Mouse (Mus musculus): ENCODE measurements around the gene 9630041A04Rik.

Gene 9630041A04Rik

DNA sequence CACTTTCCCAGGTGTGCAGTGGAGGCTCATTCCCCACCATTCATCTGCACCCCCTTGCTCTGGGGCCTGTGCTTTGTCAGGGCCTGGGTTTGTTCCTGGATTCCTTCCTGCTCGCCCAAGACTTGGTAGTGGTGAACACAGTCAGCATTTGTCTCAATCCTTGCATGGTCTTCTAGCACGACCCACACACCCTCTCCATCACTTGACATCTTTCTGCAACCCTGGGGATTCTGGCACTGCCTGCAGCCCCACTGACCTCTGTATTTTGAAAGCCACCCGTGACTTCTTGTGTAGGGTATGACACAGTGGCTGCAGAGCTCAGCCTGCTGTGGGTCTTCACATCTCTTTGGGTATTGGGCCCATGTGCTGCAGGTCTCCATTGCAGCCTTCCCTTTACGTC is 57.1 kb downstream of the 9630041A04Rik start:
- no peak for DNase-seq (ENCODE audit: low spot score in 2 of 2)

DNA sequence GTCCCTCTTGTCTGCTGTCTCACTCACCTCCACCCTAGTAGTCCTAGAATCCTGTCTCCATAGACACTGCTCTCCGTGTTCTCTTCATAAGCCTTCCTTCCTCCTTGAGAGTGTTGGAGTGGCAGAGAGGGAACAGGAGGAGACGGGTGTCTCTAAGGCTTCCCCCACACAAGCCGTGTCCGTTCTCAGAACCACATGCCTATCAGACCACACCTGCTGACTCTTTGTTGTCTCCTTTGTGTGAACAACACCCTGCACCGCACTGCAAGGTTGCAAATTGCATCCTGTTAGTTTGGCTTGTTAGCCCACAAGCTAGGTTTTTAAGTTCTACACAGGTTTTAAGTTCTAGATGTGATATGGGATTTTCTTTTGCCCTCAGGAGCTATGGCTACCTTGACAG is 57.7 kb downstream of the 9630041A04Rik start:
- no peak for DNase-seq (ENCODE audit: low spot score in 2 of 2)

DNA sequence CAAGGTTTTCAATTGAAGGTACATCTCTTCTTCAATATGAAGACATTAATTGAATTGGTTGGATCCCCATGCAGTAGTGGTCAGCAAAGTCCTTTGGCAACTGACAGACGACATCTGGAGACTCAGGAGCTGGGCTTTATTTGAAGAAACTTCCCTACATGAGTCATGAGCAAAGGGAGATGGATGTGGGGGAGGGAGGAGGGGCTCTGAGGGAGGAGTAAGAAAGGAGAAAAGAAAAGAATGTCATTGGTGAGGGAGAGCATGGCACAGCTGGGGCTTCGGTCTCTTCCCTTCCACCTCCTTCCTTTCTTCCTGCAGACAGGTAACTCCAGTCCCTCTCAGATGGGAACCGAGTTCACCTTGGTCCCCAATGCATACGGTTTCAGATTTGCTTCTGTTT is 61.2 kb downstream of the 9630041A04Rik start:
- no peak for DNase-seq (ENCODE audit: low spot score in 2 of 2)

DNA sequence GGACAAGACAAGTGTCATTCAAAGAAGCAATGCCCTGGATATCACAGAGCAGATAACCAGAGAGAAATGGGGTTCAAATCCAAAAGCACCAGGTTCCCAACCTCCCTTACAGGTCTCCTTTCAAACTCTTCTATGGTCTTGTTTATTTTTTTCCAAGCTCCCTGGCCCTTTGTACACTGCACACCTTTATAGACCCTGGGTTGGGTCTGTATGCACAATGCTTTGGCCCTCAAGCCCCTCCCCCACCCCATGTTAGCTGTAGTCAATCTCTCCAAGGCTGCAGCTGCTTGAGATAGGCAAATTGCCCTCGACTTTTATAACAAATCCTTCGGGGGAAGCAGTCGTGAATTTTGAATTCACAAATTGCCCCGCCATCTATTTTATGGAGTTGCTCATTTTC is 63.2 kb downstream of the 9630041A04Rik start:
- DNase-seq (ENCODE audit: low spot score in 2 of 2): no peak

DNA sequence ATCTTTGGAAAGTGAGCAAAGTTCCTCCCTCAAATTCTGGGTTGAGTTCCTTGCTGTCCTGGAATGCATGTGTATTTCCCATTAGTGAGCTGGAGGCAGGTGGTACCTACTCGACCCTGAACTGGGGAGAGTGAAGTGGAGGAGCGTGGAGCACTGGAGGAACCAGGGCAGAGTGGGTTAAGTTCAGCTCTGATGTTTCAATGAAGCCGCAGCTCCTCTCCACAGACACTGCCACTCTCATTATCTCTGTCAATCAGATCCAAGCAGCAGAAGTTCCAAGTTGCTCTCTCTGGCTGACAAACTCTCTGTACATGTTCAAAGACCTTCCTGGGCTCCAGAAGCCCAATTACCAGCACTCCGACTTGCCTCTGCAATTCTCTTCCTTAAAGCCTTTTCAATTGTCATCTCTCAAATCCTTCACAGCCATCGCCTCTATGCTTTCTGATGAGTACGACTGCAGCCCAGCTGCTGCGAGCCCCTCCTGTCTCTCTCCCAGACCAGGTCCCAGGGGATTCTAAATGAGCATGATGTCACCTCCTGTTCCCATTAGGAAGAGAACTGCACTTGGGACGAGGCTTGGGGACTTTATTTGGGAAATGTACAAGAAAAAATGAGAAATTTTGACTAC is 72.4 kb downstream of the 9630041A04Rik start:
- DNase-seq (ENCODE audit: low spot score in 2 of 2): no peak

DNA sequence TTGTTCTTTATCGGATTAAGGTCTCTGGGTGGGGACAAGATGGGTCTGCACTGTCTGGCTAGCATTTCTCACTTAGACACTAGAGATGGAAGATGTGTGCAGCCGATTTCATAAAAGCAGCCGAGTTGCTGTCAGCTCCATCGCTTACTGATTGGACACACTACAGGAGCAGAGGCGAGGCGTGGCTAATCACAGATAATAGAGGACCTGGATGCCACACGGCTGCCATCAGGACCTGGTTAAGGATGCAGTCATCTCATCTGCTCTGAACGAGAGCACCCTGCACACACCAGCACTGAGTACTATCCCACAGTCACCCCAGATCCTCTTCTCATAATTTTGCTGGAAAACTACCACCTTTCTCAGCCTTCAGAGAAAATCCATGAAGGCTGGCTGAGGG is 73.2 kb downstream of the 9630041A04Rik start:
- no peak for DNase-seq (ENCODE audit: low spot score in 2 of 2)

DNA sequence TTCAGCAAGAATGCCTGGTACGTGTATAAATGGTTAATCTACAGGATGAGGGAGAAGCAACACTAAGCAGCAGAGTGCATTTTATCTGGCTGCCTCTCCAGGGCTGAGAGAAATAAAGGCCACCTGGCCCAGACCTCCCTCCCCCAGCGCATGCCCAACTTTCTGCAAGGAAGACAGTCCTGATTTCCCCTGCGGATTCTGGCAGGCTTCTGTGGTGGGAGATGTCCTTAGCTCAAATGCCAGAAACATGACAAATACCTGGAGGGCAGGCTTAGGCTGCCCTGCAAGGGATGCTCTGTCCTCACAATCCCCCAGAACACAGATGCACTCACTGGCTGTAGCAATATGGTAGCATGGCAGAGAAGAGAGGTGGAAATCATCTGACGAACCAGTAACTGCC is 76.4 kb downstream of the 9630041A04Rik start:
- no peak for DNase-seq (ENCODE audit: low spot score in 2 of 2)

DNA sequence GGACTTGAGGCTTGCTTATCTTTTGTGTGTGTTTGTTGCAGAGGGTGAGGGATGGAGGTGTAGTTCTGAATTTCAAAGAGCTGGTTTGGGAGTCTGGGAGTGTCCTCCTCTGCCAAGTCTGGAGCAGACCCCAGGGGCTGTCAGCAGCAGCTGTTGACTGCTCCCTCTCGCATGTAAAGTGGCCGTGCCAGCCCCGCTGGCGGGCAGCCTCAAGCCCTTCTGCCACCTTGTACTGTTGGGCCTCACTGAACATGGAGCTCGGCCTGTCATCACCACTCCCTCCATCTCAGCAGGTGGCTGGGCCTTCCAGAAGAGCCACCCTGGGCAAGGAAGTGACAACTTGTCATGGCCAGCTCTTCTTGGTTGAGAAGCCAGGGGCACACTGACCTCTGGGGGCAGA is 77.4 kb downstream of the 9630041A04Rik start:
- DNase-seq (ENCODE audit: low spot score in 2 of 2): no peak

DNA sequence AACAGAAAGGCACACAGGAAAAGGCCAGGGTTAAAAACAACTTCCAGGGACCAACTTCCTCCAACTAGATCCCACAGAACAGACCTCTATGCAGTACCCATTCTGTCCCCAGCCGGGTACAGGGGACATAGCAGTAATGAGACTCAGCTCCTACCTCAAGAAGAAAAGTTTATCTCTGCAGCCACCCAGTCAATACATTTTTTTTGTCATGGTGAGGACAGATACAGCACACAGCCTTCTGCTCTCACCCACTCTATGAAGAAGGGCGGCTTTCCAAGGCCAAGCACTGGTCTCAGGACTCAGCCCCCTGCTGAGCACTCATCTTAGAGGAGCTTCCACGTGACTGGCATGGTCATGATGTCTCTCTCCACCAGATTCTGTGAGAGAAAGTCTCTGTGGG is 78.5 kb downstream of the 9630041A04Rik start:
- DNase-seq (ENCODE audit: low spot score in 2 of 2): no peak

DNA sequence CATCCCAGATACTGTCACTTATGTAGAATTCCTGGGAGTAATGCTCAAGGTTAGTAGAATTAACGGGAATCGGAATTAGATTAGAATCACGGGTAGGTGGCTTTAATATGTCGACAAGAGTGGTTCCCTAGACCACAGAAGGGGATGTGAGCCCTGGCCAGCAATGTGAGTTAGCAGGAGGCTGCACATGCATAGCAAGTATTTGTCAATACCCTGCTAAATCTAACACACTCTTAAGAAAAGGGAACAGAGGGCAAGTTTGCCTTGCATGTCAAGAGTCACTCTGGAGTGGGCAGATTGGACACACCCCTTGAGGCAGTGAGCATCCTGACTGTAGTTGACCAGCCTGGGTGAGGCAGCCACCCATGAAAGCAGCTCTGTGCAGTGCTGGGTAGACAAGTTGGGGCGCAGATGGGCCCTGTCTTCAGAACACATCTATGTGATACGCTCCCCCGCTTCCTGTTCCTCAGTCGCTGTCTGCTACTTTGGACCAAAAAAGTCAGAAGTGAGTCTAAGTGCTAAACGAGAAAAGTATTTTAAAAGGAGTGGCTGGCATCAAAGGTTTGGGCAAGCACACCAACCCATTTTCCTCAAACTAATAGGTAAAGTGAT is 80.5 kb downstream of the 9630041A04Rik start:
- no peak for DNase-seq (ENCODE audit: low spot score in 2 of 2)

DNA sequence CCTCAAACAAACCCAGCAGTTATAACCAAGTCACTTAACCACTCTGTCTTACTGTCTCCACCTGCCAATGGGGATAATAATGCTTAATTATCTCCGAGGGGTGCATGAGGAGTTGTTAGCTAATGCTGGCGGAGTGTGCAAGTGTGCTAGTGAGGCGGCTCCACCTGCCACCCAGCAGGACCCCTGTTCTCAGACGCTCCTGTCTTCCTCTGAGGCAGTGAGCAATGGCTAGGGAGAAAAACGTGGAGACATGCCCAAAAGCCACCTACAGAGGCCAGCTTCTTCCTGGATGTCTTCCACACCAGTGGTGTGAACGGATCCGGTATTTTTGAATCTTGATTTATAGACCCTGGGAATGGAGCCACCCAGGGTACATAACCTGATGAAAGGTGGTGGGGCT is 83.7 kb downstream of the 9630041A04Rik start:
- DNase-seq (ENCODE audit: low spot score in 2 of 2): no peak

DNA sequence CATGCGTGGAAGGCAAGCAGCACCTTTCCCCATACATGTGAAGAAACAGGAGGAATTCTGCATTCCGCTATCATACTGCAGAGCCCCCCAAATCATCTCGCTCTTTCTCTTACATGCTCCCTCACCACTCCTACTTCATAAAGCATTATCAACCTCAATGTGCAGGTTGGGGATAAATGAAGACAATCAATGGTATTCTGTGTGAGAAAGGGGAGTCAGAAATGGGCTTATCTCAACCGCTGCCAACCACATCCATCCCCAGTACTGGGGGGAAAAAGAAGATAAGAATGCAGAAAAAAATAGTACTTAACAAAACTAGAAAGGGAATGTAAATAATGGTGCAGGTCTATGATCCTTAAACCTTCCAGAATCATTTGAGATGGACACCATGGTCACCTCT is 84.2 kb downstream of the 9630041A04Rik start:
- DNase-seq (ENCODE audit: low spot score in 2 of 2): no peak

DNA sequence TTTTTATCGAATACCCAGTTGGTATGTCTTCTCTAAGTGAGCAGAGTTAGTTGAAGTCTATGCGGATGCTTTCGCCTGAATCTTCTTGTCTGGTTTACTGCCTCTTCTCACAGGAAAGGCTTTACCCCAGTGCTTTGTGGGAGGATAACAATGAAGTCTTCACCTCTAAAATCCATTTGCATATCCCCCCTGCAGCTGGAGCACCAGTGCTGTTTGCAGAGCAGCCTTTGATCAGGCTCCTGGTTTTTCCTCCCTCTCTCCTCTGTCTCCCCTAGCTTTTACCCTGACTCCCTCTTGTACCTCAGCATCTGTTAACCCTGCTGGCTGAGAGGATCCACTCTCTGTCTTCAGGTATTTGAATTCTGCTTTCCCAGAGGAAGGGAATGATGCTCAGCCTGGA is 88.5 kb downstream of the 9630041A04Rik start:
- DNase-seq (ENCODE audit: low spot score in 2 of 2): no peak

DNA sequence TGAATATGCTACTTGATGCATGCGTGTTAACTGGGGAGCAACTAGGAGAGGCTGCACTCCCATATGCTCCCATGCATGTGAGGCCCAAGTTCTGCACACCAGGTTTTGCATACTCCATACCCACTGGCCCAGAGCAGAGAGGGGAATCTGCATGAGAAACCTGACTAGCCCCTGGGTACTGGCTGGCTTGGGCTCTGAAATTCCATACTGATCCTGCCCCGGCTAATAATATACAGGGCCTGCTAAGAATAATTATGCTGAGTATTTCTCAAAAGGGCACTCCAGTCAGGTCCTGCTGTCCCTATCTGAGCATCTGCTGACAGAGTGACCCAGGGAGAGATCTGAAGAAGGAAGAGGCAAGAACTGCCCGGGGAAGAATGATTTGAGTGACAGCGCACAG is 92.9 kb downstream of the 9630041A04Rik start:
- DNase-seq (ENCODE audit: low spot score in 2 of 2): no peak

DNA sequence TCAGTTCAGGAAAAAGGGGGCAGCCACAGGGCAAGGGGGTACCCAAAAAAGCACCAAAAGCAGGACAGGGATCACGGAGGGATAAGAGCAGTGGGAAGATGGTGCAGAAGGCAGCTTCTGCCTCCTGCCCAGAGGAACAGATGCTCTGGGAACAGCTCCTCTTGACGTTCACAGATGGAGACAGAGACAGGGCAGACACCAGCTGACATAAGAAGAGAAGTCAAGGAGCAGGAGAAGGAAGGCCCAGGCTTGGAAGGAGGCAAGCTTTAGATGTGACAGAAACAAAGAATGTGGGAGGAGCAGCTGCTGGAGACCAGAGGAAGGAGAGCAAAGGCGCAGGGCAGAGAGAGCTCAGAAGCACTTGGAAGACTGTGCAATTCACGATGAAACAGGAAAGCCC is 94.6 kb downstream of the 9630041A04Rik start:
- DNase-seq (ENCODE audit: low spot score in 2 of 2): no peak

DNA sequence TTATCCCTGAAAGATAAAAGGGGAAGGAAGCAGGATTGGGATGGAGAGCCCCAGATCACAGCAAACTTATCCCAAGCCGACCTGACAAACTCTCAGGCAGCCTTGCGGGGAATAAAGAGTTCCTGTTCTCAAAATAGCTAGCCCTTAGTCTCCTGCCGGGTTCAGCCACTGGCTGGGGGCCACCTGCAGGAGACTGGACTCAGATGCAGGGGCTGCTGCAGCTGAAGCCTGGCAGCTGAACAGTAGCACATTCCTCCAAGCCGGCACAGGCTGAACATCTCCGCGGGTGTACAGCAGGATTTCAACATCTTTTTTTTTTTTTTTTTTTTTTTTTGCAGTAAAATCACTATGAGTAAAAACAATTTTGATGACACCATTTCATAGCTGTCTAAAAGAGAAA is 110.2 kb downstream of the 9630041A04Rik start:
- DNase-seq (ENCODE audit: low spot score in 2 of 2): no peak

DNA sequence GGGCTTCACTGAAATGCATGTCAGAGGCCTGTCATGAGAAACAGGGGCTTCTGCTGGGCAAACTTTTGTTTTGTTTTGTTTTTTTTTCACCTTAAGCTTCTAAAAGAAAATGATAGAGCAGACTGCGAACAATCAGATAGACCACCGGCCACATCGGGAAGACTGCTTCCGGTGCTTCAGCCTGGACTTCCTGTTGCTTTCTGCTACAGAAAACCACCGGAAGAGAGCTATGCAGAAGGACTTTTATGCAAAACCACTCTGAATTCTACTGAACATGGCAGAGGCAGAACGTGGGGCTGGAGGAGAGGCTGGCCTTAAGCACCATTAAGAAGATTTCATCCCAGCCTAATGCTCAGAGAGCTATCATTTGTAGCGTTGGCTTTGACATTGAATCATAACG is 110.7 kb downstream of the 9630041A04Rik start:
- DNase-seq (ENCODE audit: low spot score in 2 of 2): no peak

DNA sequence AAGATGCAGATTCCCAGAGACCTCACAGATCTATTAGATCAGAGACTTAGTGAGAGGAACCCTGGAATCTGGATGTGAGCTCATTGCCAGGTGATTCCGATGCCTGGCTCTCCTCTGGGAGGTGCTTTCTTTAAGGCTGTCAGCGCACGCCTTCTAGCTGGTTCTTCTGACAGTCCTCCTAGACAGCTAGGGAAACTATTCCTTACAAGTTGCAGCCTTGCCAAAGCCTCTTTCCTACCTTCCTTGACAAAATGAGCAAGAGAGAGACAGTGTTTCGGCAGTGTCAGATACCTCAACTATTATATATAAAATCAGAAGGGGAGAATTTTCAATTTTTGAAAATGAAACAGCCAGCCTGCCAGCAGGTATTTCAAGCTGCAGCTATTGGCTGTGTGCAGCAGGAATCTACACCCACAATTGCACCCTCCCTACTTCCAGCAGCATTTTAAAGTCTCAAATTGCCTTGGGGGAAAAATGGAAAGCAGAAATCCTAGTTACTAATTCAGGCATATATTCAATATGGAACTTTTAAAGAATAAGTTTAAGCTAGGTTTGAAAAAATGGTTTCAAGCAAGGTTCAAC is 115.3 kb downstream of the 9630041A04Rik start:
- no peak for DNase-seq (ENCODE audit: low spot score in 2 of 2)

DNA sequence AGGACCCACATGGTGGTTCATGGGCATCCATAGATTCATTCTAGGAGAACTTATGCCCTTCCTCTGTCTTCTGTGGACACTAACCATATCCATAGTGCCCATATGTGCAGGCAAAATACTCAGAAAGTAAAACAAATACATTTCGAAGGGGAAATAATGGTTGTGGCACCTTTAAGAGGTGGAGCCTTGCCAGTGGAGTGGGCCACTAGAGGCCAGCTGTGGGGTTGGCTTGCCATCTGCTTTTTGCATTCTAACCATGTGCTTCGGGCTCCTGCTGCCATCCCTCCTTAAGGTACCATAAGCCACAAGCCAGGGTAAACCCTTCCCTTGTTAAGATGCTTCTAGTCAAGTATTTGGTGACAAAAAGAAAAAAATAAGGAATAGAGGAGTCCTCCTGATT is 119.5 kb downstream of the 9630041A04Rik start:
- no peak for DNase-seq (ENCODE audit: low spot score in 2 of 2)

DNA sequence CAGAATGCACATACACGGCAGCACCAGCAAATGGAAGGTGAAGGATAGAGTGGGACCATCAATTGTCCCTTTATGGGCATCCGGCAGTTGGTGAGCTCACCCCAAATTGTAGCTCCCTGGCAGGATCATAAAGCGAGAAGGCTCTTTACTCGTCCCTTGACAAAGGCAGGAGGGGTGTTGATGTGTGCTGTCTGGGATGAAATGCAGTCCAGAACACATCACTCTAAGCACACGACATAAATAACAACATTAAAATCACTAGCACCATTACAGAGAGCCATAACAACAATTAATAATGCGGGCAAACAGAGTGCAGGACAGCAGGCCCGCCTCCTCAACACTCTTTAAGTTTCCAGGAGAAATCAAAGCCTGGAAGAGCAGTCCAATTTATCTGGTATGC is 120.7 kb downstream of the 9630041A04Rik start:
- DNase-seq (ENCODE audit: low spot score in 2 of 2): no peak

DNA sequence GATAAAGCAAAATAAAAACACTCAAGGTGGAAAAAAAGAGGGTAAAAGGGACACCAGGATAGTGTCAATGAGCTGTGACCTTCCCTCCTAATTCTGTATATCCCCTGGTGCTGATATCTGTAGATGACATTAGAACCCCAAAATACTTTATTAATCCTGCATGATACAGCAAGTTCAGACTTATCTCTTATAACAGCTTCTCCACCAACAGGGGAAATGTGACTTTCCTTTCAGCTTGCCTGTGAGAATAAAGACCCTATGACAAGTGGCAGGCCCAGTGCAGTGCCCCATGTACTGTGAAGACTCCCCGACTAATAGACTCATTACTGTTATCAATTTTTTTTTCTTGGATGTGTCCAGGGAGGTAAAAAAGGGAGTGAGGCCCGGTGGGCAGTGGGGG is 125.3 kb downstream of the 9630041A04Rik start:
- DNase-seq (ENCODE audit: low spot score in 2 of 2): no peak

DNA sequence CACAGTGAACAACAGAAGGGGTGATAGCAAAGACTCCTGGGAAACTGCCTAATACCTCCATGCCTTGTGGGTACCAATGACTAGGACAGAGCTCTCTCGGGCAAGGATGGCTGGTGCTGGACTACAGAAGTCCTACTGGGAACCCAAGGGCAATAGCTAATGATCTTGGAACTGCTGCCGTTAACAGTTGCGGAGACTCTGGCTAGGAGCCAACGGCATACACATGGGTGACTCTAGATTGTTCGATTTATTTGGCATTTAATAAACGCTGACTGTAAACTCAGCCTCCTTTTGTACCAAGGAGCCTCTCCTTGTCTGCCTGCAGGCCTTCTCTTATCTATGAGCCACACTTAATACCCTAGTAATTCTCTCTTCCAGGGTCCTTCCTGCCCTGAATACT is 128.4 kb downstream of the 9630041A04Rik start:
- DNase-seq (ENCODE audit: low spot score in 2 of 2): peak in 1 of 2 experiments; percentile 34

DNA sequence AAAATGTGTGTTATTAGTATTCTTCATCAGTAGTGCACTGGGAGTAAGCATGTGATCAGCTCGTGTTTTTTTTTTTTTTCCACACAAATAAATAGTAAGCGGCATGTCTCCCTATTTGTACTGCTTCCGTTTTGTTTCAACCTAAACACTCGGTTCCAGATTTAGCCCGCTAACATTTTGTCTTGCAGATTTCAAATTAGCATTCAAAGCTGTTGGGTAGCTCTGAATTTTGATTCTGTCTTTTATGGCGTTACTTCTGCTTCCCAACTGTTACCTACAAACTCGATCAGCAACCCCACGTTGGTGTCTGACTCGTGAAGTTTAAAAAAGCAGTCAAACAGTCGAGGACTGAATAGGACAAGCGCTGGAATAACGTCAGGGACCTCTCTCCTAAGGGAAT is 129.2 kb downstream of the 9630041A04Rik start:
- no peak for DNase-seq (ENCODE audit: low spot score in 2 of 2)
